Mouse (Mus musculus) embryonic facial prominence, embryonic 12.5 days (tissue): ENCODE results near the gene Eif4h. TPM values are rescaled to one million over a fixed set of nuclear protein-coding genes. Genes with fewer than 3 reads are reported as not detected.

Source experiments
- ATAC-seq: fragments of 200-750 bp; cut with Nextera tagmentation; 2 replicates; pipeline ENCODE4 v1.8.0; 2017; ENCODE audit not compliant: insufficient number of reproducible peaks, insufficient read depth, low FRiP score, low TSS enrichment
- H3K27ac ChIP-seq: fragments of 300-500 bp; sonication (generic); 2 replicates; pipeline ENCODE4 v1.5.1; 2016; ENCODE audit warnings: mild to moderate bottlenecking
- H3K27me3 ChIP-seq: fragments of 300-500 bp; sonication (generic); 2 replicates; pipeline ENCODE4 v1.6.1; 2016; ENCODE audit warnings: mild to moderate bottlenecking, moderate library complexity
- H3K36me3 ChIP-seq: fragments of 300-500 bp; sonication (generic); 2 replicates; pipeline ENCODE4 v1.6.1; 2016; ENCODE audit warnings: mild to moderate bottlenecking
- H3K4me1 ChIP-seq: fragments of 300-500 bp; sonication (generic); 2 replicates; pipeline ENCODE4 v1.6.1; 2016
- H3K4me2 ChIP-seq: fragments of 300-500 bp; sonication (generic); replicated peaks from 2 replicates; pipeline ENCODE4 v1.6.1; 2016; ENCODE audit warnings: mild to moderate bottlenecking, moderate library complexity
- H3K4me3 ChIP-seq: fragments of 300-500 bp; sonication (generic); 2 replicates; pipeline ENCODE4 v1.5.1; 2016; ENCODE audit warnings: mild to moderate bottlenecking
- H3K9ac ChIP-seq: fragments of 300-500 bp; sonication (generic); 2 replicates; pipeline ENCODE4 v1.6.1; 2016; ENCODE audit warnings: mild to moderate bottlenecking, moderate library complexity
- H3K9me3 ChIP-seq: fragments of 300-500 bp; sonication (generic); 2 replicates; pipeline ENCODE4 v1.6.1; 2016; ENCODE audit warnings: mild to moderate bottlenecking, moderate library complexity
- WGBS: fragments of 180-500 bp; shearing (Covaris S2); methylation state at CpG from one replicate; pipeline ENCODE4 v1.1.7; 2016; 5-methylcytosine and 5-hydroxymethylcytosine counted together
- polyA plus RNA-seq: library from polyadenylated mRNA; unstranded; fragments of >200 nt; fragmentation: Nextera tagmentation; extraction: Ambion mirVana; gene quantifications from 2 replicates; pipeline ENCODE4 v1.2.1, GENCODE M21; 2016

Eif4h gene
- polyA plus RNA-seq, 1 experiment from 2014 or later = 505 TPM

GRCm38 (mm10) chr5:134597711-134598110 is 41.6 kb downstream of the Eif4h start:
- ATAC-seq = no peak
- no peaks in the 10 kb centered on the region for H3K9me3 ChIP-seq
- no peak overlapping the region for H3K4me3 ChIP-seq
- H3K4me1 ChIP-seq = no peaks in the 10 kb centered on the region
- 90% methylated on average over 10 of the region's 10 CpGs for WGBS
- H3K4me2 ChIP-seq = no peak overlapping the region
- H3K9ac ChIP-seq = no peak overlapping the region
- H3K27ac ChIP-seq = no peak overlapping the region
- H3K27me3 ChIP-seq = no peaks in the 10 kb centered on the region
- peaks cover 65% of the 10 kb centered on the region for H3K36me3 ChIP-seq

DNA sequence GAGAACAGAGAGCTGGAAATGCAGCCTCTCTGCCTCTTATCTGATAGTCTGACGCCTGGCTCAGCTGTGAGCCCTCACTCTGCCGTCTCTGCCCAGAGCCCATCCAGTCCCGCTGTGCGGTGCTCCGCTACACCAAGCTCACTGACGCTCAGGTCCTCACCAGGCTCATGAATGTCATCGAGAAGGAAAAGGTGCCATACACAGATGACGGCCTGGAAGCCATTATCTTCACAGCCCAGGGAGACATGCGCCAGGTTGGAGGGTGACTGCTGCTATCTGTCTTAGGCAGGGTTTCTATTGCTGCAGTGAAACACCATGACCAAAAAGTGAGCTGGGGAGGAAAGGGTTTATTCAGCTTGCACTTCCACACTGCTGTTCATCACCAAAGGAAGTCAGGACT is 46.2 kb downstream of the Eif4h start:
- H3K36me3 ChIP-seq = peaks cover 89% of the 10 kb centered on the region

GRCm38 (mm10) chr5:134592026-134592581 is 47.2 kb downstream of the Eif4h start:
- no peak overlapping the region for H3K9ac ChIP-seq
- WGBS = 94% methylated on average over 11 of the region's 11 CpGs
- no peaks in the 10 kb centered on the region for H3K4me1 ChIP-seq
- no peak for ATAC-seq
- H3K27ac ChIP-seq = no peak overlapping the region
- no peaks in the 10 kb centered on the region for H3K9me3 ChIP-seq
- H3K27me3 ChIP-seq = no peaks in the 10 kb centered on the region
- no peak overlapping the region for H3K4me2 ChIP-seq
- H3K4me3 ChIP-seq = no peak overlapping the region
- peaks cover 83% of the 10 kb centered on the region for H3K36me3 ChIP-seq

More for the DNA sequence above, 46.2 kb downstream of the Eif4h start:
- no peak overlapping the region for H3K4me3 ChIP-seq
- H3K9me3 ChIP-seq = no peaks in the 10 kb centered on the region
- H3K9ac ChIP-seq = no peak overlapping the region
- no peaks in the 10 kb centered on the region for H3K4me1 ChIP-seq
- WGBS = 88% methylated on average over 9 of the region's 9 CpGs
- no peak overlapping the region for H3K4me2 ChIP-seq
- no peak overlapping the region for H3K27ac ChIP-seq
- no peak for ATAC-seq
- H3K27me3 ChIP-seq = no peaks in the 10 kb centered on the region

DNA sequence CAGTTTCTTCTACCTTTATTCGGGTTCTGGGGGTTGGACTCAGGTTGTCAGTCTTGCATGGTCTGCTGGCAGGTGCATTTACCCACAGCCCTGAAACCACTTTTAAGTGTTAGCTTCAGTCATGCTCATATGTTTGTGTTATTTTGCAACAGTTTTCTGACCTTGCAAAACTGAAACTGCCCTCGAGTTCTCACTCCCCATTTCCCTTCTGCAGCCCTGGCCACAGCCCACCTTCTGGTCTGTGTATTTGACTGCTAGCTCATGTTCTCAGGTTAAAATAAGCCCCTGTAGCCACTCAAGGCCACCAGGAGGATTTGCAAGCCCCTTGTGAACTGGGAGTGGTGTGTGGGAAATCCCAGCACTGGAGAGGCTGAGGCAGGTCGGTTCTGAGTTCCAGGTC is 49.4 kb downstream of the Eif4h start:
- WGBS = 86% methylated on average over 3 of the region's 3 CpGs
- peaks cover 67% of the 10 kb centered on the region for H3K36me3 ChIP-seq

DNA sequence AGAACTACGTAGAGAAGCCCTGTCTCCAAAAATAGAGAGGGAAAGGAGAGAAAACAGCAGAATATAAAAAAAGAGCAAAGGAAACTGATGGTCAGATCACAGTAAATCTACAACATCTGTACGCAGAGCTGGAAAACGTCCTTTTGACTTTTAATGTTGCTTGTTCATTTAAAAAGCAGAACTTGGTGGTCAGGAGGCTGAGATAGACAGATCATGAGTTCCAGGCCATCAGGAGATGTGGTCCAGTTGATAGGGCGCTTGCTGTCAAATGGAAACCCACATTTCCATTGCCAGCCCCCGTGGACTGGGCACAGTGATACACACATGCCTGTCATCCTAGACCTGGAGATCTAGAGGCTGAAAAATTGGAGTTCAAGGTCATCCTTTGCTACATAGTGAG is 54.5 kb downstream of the Eif4h start:
- WGBS = 93% methylated on average over 5 of the region's 5 CpGs
- no peak overlapping the region for H3K9ac ChIP-seq
- no peak overlapping the region for H3K4me2 ChIP-seq
- H3K4me3 ChIP-seq = no peak overlapping the region
- H3K36me3 ChIP-seq = peaks cover 20% of the 10 kb centered on the region
- H3K4me1 ChIP-seq = peaks cover 13% of the 10 kb centered on the region
- H3K27ac ChIP-seq = no peak overlapping the region
- H3K27me3 ChIP-seq = no peaks in the 10 kb centered on the region
- no peak for ATAC-seq
- no peaks in the 10 kb centered on the region for H3K9me3 ChIP-seq

More for the DNA sequence above, 49.4 kb downstream of the Eif4h start:
- Histone ChIP-seq H3K27ac (no peak overlapping the region), H3K9ac (no peak overlapping the region), H3K4me2 (no peak overlapping the region), H3K27me3 (no peaks in the 10 kb centered on the region), H3K4me1 (no peaks in the 10 kb centered on the region), H3K4me3 (no peak overlapping the region), H3K9me3 (no peaks in the 10 kb centered on the region)
- no peak for ATAC-seq

- Histone ChIP-seq H3K27me3 (no peaks in the 10 kb centered on the region), H3K9me3 (no peaks in the 10 kb centered on the region), H3K36me3 (peaks cover 16% of the 10 kb centered on the region), H3K9ac (peak overlapping the region; percentile 84; the same call in 1 of the 2 replicates), H3K27ac (no peak overlapping the region), H3K4me2 (peak overlapping the region; percentile 90), H3K4me1 (peaks cover 13% of the 10 kb centered on the region), H3K4me3 (peak overlapping the region; percentile 92)
- 85% methylated on average over 3 of the region's 3 CpGs for WGBS
- no peak for ATAC-seq
These were observed 55.4 kb downstream of the Eif4h start for GRCm38 (mm10) chr5:134583884-134584213.

DNA sequence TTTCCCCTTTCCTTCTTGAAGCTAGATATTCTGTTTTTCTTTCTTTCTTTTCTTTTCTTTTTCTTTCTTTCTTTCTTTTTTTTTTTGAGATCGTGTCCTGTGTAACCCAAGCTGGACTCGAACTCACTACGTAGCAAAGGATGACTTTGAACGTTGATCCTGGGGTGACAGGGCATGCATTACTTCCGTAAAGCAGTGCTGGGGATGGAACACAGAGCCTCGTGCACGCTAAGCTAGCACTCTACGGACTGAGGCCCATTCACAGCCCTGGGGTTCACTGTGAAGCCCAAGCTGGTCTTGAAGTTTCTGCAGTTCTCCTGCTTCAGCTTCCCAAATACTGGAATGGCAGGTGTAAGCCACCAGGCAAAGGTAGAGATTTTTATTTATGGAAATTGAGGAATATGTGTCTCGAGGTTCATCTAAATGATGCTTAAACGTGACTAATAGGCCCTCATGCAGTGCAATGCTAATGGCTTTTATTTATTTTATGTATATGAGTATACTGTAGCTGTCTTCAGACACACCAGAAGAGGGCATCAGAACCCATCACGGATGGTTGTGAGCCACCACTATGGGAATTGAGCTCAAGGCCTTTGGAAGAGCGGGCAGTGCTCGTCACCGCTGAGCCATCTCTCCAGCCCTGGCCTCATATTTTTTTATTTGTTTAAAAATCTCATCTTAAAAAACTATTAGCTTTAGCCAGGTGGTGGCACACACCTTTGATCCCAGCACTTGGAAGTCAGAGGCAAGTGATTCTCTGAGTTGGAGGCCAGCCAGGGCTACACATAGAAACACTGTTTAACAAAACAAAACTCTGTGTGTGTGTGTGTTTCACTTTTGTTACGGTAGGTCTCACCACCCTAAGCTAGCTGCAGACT is 56.0 kb downstream of the Eif4h start:
- Histone ChIP-seq H3K9me3 (no peaks in the 10 kb centered on the region), H3K9ac (peak overlapping the region; percentile 84), H3K4me2 (peak overlapping the region; percentile 90), H3K27ac (no peak overlapping the region), H3K27me3 (no peaks in the 10 kb centered on the region), H3K4me3 (peak overlapping the region; percentile 92), H3K36me3 (peaks cover 10% of the 10 kb centered on the region), H3K4me1 (peaks cover 13% of the 10 kb centered on the region)
- no peak for ATAC-seq
- 32% methylated on average over 15 of the region's 15 CpGs for WGBS

- ATAC-seq = peak; percentile 92
- H3K27me3 ChIP-seq = no peaks in the 10 kb centered on the region
- peak overlapping the region; percentile 90 for H3K4me2 ChIP-seq
- no peak overlapping the region for H3K27ac ChIP-seq
- H3K4me1 ChIP-seq = peaks cover 13% of the 10 kb centered on the region
- WGBS = 7% methylated on average over 28 of the region's 30 CpGs
- H3K4me3 ChIP-seq = peak overlapping the region; percentile 92
- H3K9ac ChIP-seq = peak overlapping the region; percentile 84
- H3K36me3 ChIP-seq = peaks cover 8% of the 10 kb centered on the region
- no peaks in the 10 kb centered on the region for H3K9me3 ChIP-seq
These were observed 56.9 kb downstream of the Eif4h start for GRCm38 (mm10) chr5:134582221-134582907.

- no peaks in the 10 kb centered on the region for H3K27me3 ChIP-seq
These were observed 58.1 kb downstream of the Eif4h start, which contains the start of gene Rfc2 for GRCm38 (mm10) chr5:134581146-134581545. Gene Rfc2, plus strand, starts transcription at chr5:134581366.

DNA sequence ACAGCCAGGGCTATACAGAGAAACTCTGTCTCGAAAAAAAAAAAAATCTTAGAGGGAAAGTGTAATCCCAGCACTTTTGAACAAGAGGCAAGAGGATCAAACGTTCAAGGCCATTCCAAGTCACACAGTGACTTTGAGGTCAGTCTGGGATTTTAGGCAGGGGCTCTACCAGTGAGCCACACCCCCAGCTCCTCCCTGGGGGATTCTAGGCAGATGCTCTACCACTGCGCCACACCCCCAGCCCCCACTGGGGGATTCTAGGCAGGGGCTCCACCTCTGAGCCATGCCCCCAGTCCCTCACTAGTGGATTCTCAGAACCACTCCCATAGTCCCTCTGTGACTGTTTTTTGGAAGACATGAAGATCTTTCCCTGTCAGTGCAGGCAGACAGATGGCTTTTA is 60.2 kb downstream of the Eif4h start:
- H3K9me3 ChIP-seq = no peaks in the 10 kb centered on the region
- no peak overlapping the region for H3K4me3 ChIP-seq
- 61% methylated on average over 3 of the region's 3 CpGs for WGBS
- no peak overlapping the region for H3K9ac ChIP-seq
- H3K4me2 ChIP-seq = no peak overlapping the region
- peaks cover 17% of the 10 kb centered on the region for H3K4me1 ChIP-seq
- no peaks in the 10 kb centered on the region for H3K36me3 ChIP-seq
- no peak for ATAC-seq
- H3K27me3 ChIP-seq = no peaks in the 10 kb centered on the region
- no peak overlapping the region for H3K27ac ChIP-seq

More at GRCm38 (mm10) chr5:134581146-134581545, 58.1 kb downstream of the Eif4h start, which contains the start of gene Rfc2:
- Histone ChIP-seq H3K27ac (no peak within 1 kb of the TSS), H3K9me3 (no peaks in the 10 kb centered on the region), H3K4me2 (no peak within 1 kb of the TSS), H3K36me3 (no peaks in the 10 kb centered on the region), H3K4me1 (peaks cover 13% of the 10 kb centered on the region), H3K4me3 (no peak within 1 kb of the TSS), H3K9ac (no peak within 1 kb of the TSS)
- WGBS = 81% methylated on average over 5 of the region's 5 CpGs
- ATAC-seq = no peak

DNA sequence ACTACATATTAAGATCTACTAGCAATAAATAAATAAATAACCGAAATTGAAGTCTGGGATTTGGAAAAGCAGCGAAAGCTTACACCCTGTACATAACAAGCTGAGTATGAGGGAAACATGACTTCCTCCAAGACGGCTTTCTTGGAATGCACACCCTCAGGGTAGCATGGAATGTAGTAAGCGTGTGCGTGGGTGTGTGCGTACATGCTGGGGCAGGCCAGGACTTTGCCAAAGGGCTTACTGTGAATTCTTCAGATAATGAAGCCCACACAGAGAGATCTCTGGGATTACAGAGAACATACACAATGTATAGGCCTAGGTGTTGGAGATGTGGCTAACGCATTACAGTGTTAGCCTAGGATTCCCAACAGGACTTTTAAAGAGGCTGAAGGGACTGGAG is 61.8 kb downstream of the Eif4h start:
- 81% methylated on average over 7 of the region's 7 CpGs for WGBS
- Histone ChIP-seq H3K36me3 (no peaks in the 10 kb centered on the region), H3K27ac (no peak overlapping the region), H3K4me2 (no peak overlapping the region), H3K27me3 (no peaks in the 10 kb centered on the region), H3K9ac (no peak overlapping the region), H3K9me3 (no peaks in the 10 kb centered on the region), H3K4me1 (peaks cover 13% of the 10 kb centered on the region), H3K4me3 (no peak overlapping the region)
- no peak for ATAC-seq
